Mouse (Mus musculus) spleen, adult 12 weeks (tissue): Measurements from ENCODE around the gene Lrrc23.
A peak's percentile ranks its signal among the peaks of the same experiment; 100 is the strongest.
"Not testable (repeated sequence)": the region's sequence is repeated elsewhere in the genome, so short reads cannot be mapped to it uniquely, and the experiment has no call there.

Source experiments
- DNase-seq: peaks from one replicate; pipeline ENCODE4 v3.0.0; 2022; ENCODE audit warnings: low spot score

Gene Lrrc23

GRCm38 (mm10) chr6:124807986-124808357 lies 28.4 kb upstream of the Lrrc23 start:
- no peak for DNase-seq

GRCm38 (mm10) chr6:124807366-124807765 lies 27.8 kb upstream of the Lrrc23 start:
- no peak for DNase-seq

DNA sequence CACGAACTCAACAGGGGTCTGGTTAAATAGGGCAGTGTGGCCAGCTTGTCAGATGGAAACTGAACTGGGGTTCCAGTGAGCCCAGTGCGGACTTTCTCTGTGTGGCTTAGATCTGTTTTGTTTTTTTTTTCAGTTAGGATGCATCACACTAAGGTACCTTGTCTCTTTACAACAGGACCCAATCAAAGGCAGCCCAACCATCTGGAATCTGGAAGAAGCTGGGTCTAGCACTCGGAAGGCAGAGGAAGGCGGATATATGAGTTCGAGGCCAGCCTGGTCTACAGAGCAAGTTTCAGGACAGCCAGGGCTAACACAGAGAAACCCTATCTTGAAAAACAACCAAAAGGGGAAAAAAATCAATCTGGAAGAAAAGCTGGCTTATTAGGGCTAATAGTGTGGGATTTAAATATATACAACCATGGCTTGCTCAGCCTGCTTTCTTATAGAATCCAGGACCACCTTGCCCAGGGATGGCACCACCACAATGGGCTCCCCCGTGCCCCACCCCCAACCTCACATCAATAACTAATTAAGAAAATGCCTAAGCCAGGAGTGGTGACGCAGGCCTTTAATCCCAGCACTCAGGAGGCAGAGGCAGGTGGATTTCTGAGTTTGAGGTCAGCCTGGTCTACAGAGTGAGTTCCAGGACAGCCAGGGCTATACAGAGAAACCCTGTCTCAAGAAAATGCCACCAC lies 27.1 kb upstream of the Lrrc23 start:
- DNase-seq, result no peak

- DNase-seq, result peak; percentile 75
Measured at GRCm38 (mm10) chr6:124805341-124806321, 26.1 kb upstream of the Lrrc23 start.

DNA sequence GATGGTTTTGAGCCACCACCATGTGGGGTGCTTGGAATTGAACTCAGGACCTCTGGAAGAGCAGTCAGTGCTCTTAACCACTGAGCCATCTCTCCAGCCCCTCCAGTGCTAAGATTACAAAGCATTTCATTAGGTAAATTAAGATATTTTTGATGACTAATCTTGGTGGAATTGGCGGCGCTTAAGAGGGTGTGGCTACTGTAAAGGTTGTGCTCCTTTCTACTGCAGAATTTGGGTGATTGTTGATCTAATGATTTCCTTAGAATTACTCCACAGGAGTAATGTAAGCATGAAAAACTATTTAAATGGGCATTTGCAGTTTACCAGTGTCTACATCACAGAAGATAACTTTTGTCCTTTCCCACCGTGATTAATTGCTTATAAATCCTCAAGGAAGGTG lies 24.8 kb upstream of the Lrrc23 start:
- DNase-seq, result no peak

DNA sequence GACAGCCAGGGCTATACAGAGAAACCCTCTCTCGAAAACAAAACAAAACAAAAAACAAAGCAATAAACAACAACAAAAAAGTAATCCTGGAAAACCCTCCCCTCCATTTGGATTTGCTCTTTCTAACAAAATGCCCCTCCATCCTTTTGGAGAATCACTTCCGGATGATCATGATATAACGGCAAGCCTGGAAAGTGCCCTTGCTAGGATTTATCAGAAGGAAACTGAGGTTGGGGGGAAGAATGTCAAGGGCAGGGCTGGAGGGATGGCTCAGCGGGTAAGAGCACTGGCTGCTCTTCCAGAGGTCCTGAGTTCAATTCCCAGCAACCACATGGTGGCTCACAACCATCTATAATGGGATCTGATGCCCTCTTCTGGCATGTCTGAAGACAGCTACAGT lies 24.2 kb upstream of the Lrrc23 start:
- DNase-seq, result not testable (repeated sequence)

- DNase-seq, result no peak
Measured at GRCm38 (mm10) chr6:124803061-124803460, 23.5 kb upstream of the Lrrc23 start.

DNA sequence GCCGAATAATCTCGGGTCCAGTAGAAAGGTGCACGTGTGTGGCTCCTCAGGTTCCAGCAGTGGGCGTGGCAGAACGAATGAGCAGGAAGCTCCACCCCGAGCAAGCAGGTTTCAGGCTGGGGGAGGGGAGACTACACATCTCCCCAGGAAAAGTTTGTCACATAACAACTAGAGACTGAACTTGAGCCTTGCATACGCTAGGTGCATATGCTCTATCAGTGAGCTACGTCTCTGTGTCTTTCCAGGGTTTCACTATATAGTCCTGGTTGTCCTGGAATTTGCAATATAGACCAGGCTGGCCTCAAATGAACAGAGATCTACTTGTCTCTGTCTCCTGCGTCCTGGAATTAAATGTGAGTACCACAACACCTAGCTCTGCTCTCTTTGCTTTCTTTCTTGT lies 22.9 kb upstream of the Lrrc23 start:
- not testable (repeated sequence) for DNase-seq

- DNase-seq, result no peak
Measured at GRCm38 (mm10) chr6:124796200-124796599, 16.7 kb upstream of the Lrrc23 start.

DNA sequence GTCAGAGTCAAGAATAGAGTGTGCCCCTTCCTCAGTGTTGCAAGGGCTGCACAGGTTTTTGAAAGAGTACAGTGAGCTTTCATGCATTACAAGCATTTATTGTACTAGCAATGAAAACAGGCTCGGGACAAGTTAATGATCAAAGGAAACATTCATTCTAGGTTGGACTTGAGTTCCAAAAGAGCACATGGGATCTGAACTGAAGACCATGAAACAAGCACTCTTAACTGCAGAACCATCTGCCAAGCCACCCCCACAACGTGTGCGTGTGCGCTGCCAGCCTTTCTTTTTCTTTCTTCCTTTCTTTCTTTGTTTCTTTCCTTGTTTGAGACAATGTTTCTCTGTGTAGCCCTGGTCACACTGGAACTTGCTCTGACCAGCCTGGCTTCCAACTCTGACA lies 16.3 kb upstream of the Lrrc23 start:
- DNase-seq, result no peak

GRCm38 (mm10) chr6:124791911-124792310 lies 12.4 kb upstream of the Lrrc23 start:
- DNase-seq, result no peak

DNA sequence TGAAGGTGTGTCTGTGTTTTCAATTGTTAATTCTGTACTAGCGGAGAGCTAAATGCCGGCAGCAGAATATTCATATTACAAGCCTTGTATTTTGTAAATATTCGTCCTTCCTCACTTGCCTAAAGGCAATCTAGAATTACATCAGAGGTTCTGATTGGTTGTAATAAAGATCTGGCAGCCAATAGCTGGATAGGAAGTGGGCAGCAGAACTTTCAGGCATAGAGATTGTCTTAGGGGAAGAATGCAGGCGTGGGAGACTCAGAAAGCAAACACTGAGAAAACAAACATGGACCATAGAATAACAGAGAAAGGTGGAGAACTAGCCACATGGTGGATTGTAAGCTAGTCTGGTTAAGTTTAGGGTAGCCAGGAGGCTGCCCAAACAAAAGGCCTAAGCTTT lies 10.6 kb upstream of the Lrrc23 start:
- DNase-seq, result no peak

GRCm38 (mm10) chr6:124789519-124789918 lies 10.0 kb upstream of the Lrrc23 start:
- DNase-seq, result no peak

- no peak for DNase-seq
Measured at GRCm38 (mm10) chr6:124787722-124788121, 8.2 kb upstream of the Lrrc23 start.

DNA sequence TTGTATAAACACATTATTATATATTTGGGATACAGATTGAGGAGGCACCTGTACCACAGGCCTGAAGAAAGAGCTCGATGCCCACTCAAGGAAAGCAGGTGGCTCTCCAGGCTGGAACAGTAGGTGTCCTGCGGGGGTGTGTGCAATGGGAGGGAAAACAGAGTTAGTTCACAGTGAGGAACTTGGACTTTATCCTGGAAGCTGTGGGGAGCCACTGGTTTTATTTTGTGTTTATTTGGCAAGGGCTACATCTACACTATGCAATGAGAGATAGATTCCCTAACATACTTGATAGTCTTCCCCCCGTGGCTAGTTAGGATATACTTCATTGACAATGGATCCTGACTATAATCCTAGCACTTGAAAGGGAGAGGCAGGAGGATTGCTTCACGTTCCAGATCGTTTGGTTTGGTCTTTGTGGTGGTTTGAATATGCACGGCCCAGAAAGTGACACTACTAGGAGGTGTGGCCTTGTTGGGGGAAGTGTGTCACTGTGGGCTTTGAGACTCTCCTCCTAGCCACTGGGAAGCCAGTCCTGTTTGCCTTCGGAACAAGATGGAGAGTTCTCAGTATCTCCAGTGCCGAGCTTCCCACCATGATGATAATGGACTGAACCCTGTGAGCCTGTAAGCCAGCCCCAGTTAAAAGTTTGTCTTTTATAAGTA lies 7.4 kb upstream of the Lrrc23 start:
- no peak for DNase-seq

DNA sequence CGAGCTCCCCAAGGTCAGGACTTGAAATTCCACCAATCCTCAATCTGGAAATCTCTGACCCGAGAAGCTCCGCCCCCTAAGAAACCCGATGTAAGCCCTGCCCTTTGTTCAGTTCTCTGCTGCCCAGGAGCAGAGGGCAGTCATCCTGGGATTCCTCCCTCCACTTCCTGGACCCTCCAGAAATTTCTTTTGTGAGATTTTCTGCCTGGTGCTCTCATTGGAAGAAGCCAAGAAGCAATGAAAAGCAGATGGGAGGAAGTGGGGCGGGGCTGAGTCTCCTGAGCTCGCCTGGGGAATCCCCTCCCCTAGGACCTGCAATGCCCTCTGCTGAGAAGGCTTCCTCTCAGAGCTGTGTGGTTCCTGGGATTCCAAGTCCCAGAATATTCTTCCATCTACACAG lies 2.9 kb upstream of the Lrrc23 start:
- no peak for DNase-seq

DNA sequence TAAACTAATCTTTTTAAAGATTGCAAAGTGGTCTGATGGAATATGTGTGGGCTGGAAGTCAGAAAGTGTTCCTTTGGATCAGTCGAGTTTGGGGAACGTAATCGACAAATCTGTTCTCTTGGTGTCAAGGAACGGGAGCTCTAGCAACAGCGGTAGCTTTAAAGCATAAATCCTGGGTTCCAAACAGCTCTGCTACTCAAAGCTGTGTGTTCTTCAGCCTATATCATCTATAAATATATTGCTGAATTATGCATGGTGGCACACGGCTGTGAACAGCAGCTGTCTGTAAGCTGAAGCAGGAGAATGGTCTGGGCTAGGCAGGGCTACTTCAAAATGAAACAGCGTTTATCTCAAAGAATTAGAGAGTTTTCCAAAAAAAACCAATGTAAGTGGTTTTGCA lies 1.4 kb upstream of the Lrrc23 start:
- DNase-seq, result no peak

DNA sequence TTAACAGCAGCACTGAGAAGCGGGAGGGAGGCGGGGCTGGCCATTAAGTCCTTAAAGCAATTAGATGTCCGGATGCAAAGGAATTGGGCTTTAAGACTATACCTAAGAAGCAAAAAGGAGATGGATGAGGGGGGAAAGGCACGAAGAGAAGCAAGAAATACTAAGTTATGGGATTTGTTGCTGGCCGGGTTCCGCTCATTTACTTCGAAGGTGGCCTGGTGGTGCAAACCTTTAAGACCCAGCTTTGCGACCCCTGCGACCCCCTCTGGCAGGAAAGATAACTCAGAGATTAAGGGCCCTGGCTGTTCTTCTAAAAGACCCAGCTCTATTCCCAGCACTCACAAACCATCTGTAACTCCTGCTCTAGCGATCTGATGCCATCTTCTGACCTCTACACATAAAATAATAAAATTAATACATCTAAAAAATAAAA lies 473 bp upstream of the Lrrc23 start:
- DNase-seq, result no peak

- no peak for DNase-seq
Measured at GRCm38 (mm10) chr6:124770511-124770910, 9.0 kb downstream of the Lrrc23 start.

DNA sequence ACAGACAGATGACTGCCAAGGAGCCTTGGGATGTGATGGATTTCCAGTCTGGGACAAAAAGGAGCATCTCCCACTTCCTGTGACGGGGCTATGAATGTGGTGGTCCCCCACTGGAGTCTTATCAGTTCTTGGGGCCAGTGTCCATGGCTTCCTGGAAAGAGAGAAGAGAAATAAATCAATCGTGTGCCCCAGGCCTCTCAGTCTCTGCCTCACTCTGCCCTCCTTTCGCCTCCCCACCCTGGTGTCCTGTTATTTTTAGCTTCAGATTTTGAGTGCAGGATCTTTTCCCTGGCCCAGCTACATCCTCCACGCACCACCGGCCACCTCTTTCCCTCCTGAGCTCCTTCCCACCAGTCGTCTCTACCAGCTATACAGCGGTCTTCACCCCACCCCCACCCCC lies 9.5 kb downstream of the Lrrc23 start:
- no peak for DNase-seq

DNA sequence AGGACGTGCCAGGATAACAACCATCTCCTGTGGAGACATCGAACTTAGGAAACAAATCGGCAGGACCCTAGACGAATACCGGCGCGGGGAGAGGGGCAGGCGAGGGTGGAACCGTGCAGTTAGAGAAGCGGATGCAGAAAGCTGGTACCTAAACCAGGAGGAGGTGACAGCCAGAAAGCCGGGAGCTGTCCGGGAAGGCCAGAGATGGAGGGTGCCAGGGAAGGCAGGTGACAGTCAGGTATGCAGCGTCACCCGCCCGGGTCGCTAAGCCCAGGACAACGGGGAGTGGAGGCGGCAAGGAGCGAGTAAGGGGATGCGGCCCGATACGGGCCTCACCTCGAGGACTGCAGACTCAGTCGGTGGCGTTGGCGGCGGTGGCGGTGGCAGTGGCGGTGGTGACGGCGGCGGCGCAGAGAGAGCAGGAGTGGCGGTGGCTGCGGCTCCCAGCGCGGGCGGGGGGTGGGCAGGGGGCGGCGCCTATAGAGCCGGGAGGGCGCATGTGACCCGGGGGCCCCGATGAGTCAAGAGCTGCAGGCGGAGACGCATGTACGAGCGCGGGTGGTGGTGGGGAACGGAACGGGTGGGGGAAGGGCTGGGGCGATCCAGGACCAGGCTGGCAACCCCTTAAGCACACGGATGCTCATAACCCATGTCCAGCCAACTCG lies 10.3 kb downstream of the Lrrc23 start, which contains the start of gene Eno2:
TSS of gene Eno2 (minus strand) at position 573 of the 665 bp plus-strand sequence.
- DNase-seq, result no peak

- DNase-seq, result no peak
Measured at GRCm38 (mm10) chr6:124768704-124769044, 10.9 kb downstream of the Lrrc23 start.
